Mouse (Mus musculus) embryonic stem cell, embryonic (primary cell): ENCODE results near the gene Acaa1b.

Experiments used
- CTCF ChIA-PET, 4 experiments: fragments of 300-600 bp in 2 of 4; fragments of 350-600 bp in 2 of 4; sonication (Branson Sonifier 250); formaldehyde crosslinking; loops; one replicate each; lab custom pipeline; 2022; ENCODE audit warnings: inconsistent platforms in 2 of 4; lab: Charles Lee
- POLR2A ChIA-PET, 4 experiments: fragments of 300-600 bp in 2 of 4; fragments of 350-600 bp in 2 of 4; sonication (Branson Sonifier 250); formaldehyde crosslinking; loops; one replicate each; lab custom pipeline; 2022; ENCODE audit warnings: antibody characterized with exemption in 4 of 4, inconsistent platforms in 1 of 4; lab: Charles Lee

Gene Acaa1b

DNA sequence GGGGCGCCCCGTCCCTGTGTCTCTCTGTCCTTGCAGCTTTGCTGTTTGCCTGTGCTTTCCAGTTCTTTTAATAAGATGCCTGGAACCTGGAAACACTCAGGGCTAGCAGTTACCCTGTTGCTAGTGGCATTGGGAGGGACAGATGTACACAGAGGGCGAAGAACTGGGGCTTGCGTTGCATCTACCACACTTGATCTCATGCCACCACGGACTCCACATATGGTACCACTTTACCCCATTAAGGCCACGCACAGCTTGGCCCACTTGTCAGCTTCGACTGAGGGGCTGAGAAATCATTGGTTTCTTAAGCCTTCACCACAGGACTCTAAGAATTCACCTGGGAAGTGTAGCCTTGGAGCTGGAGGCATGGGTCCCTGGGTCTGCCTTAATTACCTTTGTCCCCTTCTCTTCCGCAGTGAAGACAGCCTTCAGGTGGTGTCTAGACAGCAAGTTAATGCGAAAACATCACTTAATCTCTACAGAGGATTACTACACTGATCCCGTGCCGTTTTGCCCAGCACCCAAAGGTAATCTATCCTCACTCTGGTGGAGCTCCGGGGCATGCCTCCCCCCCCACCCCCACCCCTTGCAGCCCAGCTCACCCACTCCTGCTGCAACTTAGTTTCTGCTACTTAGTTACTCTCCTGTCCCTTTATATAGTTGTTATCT lies 47.1 kb downstream of the Acaa1b start:
- POLR2A ChIA-PET, result interaction anchor here in 1 of 4 experiments (1.0 to 1.8 kb wide), 2 partner anchors 27 to 184 kb away, joined by 3 to 5 read pairs; partner anchors contain the start of gene Ctdspl
- CTCF ChIA-PET, result interaction anchor here in 2 of 4 experiments (0.7 to 1.5 kb wide), 3 partner anchors 60 to 320 kb away, joined by 4 to 7 read pairs (median 6); no protein-coding TSS in a partner anchor

DNA sequence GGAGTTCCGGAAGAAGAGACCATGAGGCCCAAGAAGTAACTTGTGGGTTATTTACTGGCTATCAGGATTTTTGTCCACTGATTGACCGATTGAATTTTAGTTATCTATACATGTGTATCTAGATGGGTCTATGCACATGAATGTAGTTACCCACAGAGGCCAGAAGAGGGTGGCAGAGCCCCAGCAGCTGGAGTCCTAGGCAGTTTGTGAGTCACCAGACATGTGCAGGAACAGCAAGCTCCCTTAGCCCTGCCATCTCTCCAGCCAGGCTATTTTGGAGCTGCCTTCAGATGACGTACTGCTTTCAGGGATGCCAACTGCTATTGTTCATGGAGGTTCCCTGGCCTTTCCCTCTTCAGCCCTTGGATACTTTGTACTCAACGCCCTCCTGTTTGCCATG lies 49.3 kb downstream of the Acaa1b start:
- CTCF ChIA-PET, result interaction anchor here (0.6 to 2.2 kb wide), 37 partner anchors 9 to 966 kb away, joined by 3 to 17 read pairs (median 4); partner anchors contain the start of genes Acaa1b (in 3 of the 4) and Myd88 (in 2 of the 4)
- POLR2A ChIA-PET, result interaction anchor here in 2 of 4 experiments (0.8 to 1.5 kb wide), 4 partner anchors 20 to 245 kb away, joined by 3 to 4 read pairs (median 3); no protein-coding TSS in a partner anchor

DNA sequence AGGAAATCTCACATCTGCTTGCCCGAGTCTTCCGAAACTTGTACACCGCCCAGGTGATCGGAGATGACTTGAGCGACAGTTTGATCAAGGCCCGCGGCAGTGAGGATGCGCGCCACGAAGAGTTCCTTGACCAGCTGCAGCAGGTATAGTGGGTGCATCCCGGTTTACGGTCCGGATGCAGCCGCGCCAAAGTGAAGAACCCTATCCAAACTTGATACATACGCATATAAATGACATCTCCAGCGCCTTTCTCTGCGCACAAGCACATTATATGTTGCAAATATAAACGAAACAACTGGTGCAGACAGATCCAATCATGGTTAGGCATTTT lies 54.1 kb downstream of the Acaa1b start:
- CTCF ChIA-PET, result interaction anchor here in 3 of 4 experiments (0.6 to 1.9 kb wide), 9 partner anchors 10 to 455 kb away, joined by 3 to 13 read pairs (median 5); partner anchors contain the start of gene Plcd1 (in 2 of the 3)
- POLR2A ChIA-PET, result interaction anchor here in 3 of 4 experiments (0.6 to 1.9 kb wide), 11 partner anchors 9 to 239 kb away, joined by 3 to 7 read pairs (median 4); partner anchors contain the start of genes Myd88 (in 2 of the 3) and Plcd1 (in 1 of the 3)

- CTCF ChIA-PET, result interaction anchor here in 3 of 4 experiments (0.6 to 1.9 kb wide), 15 partner anchors 9 to 1039 kb away, joined by 3 to 13 read pairs (median 3); partner anchors contain the start of genes Plcd1 (in 3 of the 3), Acvr2b (in 1 of the 3) and Vill (in 1 of the 3)
- POLR2A ChIA-PET, result interaction anchor here in 3 of 4 experiments (0.6 to 1.9 kb wide), 16 partner anchors 9 to 239 kb away, joined by 3 to 7 read pairs (median 4); partner anchors contain the start of genes Myd88 (in 2 of the 3) and Plcd1 (in 1 of the 3)
Measured at GRCm38 (mm10) chr9:119101992-119102782, 54.7 kb downstream of the Acaa1b start, which contains the start of gene Dlec1. Gene Dlec1 (plus strand): TSS chr9:119102478.

DNA sequence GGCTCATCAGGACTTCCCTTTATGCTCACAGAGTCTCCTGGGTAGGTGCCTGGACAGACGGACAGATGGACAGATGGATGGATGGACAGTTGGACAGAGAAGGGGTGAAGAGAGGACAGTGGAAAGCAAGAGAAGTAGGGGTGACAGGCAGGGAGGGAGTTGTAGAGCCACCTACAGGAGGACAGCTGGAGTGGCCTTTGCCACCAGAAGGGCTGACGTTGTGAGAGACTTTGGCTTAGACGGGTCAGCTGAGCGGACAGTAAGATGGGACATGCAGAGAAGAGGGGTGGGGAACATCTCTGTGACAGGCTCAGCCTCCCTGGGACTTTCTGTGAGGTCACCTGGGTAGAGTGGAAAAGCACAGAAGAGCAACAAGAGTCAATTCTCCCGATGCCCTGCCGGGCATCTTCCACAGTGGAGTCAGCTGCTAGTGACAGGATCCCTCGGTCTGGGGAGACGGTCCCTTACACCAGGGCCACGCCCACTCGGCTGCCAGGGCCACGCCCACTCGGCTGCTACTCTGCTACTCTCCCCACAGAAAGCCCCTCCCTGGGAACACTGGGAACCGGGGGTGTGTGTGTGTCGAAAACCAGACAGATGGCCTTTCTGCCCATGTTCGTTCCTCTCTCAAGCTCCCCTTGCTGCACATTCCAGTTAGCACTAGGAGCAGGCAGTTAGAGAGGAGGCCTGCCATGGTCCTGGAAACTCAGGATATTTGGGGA lies 56.6 kb downstream of the Acaa1b start:
- ChIA-PET POLR2A (interaction anchor here in 1 of 4 experiments (0.6 to 0.7 kb wide), 2 partner anchors 17 to 220 kb away, joined by 3 to 4 read pairs; no protein-coding TSS in a partner anchor), CTCF (interaction anchor here in 1 of 4 experiments (0.9 kb wide), 1 partner anchor 185 kb away, joined by 3 read pairs; no protein-coding TSS in a partner anchor)
